Mouse (Mus musculus): Measurements from ENCODE around the gene Ccnd2. TPM values are rescaled to one million over a fixed set of nuclear protein-coding genes. Genes with fewer than 3 reads are reported as not detected.

The Ccnd2 gene
- total and polyA plus RNA-seq, 3 experiments: 67.3 to 407 (median 198) TPM

DNA sequence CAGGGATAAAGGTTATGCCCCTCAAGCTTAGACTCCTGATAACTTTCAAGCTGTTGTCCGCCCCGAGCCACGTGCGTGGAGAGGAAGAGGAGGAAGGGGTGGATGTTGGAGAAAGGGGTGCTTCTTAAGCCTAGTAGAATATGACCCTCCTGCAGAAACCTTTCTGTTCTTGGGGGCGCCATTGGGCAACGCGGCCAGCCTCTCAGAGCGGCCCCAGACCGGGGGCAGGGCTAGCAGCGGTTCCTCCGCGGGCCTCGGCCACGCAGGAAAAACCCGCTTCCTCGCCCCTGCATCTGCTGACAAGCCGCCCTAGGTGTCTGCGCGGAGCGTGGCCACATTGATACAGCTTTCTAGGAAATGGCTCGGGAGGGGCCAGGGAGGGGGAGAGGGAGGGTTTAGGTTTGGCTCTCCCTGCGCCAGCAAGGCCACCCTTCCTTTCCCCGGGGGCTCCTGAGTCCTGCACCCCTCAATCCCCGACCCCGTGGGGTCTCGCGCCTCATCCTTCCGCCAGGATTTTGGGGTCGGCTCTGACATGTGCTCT, 358 bp downstream of the Ccnd2 start (continued):
- TF ChIP-seq NRF1 (IDR thresholded peaks at IDR 0.05; ENCODE audit: insufficient read depth, low read depth, low read length, poor library complexity, severe bottlenecking) (peak; percentile 16; the same call in 1 of the 2 replicates), TBP (IDR thresholded peaks at IDR 0.05; ENCODE audit: low read depth, low read length) (no peak), POLR2A (IDR thresholded peaks at IDR 0.05; ENCODE audit: control insufficient read depth in 1 of 2, insufficient read depth in 1 of 2, low read depth in 1 of 2, low read length in 2 of 2, poor library complexity in 1 of 2) (no peak; a peak in 1 of 4 replicates), NELFE (IDR thresholded peaks at IDR 0.05; ENCODE audit: low read depth, low read length) (peak; percentile 52), GATA1 (IDR thresholded peaks at IDR 0.05; ENCODE audit: low read depth, low read length) (no peak), HCFC1 (IDR thresholded peaks at IDR 0.05; ENCODE audit: low read depth, low read length) (no peak; the same call in none of the 2 replicates), SMC3 (IDR thresholded peaks at IDR 0.05; ENCODE audit: low read depth, low read length) (no peak)

GRCm38 (mm10) chr6:127150663-127151564, 1.1 kb downstream of the Ccnd2 start:
- peaks cover 5 to 24% of the 10 kb centered on the region in 2 experiments for H3K36me3 ChIP-seq (ENCODE audit: control insufficient read depth in 1 of 2, insufficient read depth in 2 of 2, low read length in 2 of 2)
- DNase-seq (ENCODE audit: low read depth, low spot score): peak; percentile 95
- H3K27me3 ChIP-seq (ENCODE audit: control insufficient read depth in 1 of 2, insufficient read depth in 2 of 2, low read length in 2 of 2): peaks cover 7 to 9% of the 10 kb centered on the region in 2 experiments
- peak overlapping the region; percentile 87 to 95 for H3K4me3 ChIP-seq (ENCODE audit: control insufficient read depth in 1 of 2, insufficient read depth in 1 of 2, low read depth in 2 of 2, low read length in 2 of 2)
- H3K27ac ChIP-seq (ENCODE audit: control insufficient read depth, low read depth, low read length): peak overlapping the region; percentile 98
- peaks cover 12 to 31% of the 10 kb centered on the region in 2 experiments for H3K4me1 ChIP-seq (ENCODE audit: control insufficient read depth in 1 of 2, insufficient read depth in 2 of 2, low read length in 2 of 2)
- H3K9ac ChIP-seq (ENCODE audit: control insufficient read depth, low read depth, low read length, poor library complexity, severe bottlenecking): peak overlapping the region; percentile 98
- no peaks in the 10 kb centered on the region for H3K9me3 ChIP-seq (replicated peaks; ENCODE audit: insufficient read depth, low read length)
- peaks cover 36% of the 10 kb centered on the region for H3K79me2 ChIP-seq (ENCODE audit: control insufficient read depth, insufficient read depth, low read length, poor library complexity)
- TF ChIP-seq GABPA (IDR thresholded peaks at IDR 0.05; ENCODE audit: low read depth, low read length) (no peak), EP300 (IDR thresholded peaks at IDR 0.05; ENCODE audit: low read depth in 1 of 2, low read length in 2 of 2) (peak in 1 of 2 experiments; percentile 33; a peak in 1 of 4 replicates), TBP (IDR thresholded peaks at IDR 0.05; ENCODE audit: low read depth, low read length) (peak; percentile 95), MYC (IDR thresholded peaks at IDR 0.05; ENCODE audit: low read depth, low read length) (no peak), SIN3A (IDR thresholded peaks at IDR 0.05; ENCODE audit: low read length) (peak; percentile 71), MAX (IDR thresholded peaks at IDR 0.05; ENCODE audit: low read length) (no peak), HCFC1 (IDR thresholded peaks at IDR 0.05; ENCODE audit: low read depth, low read length) (peak; percentile 66; the same call in 1 of the 2 replicates), ZC3H11A (IDR thresholded peaks at IDR 0.05; ENCODE audit: low read depth, low read length) (no peak), GATA1 (IDR thresholded peaks at IDR 0.05; ENCODE audit: low read depth, low read length) (peak; percentile 49; the same call in 1 of the 2 replicates), RCOR1 (IDR thresholded peaks at IDR 0.05; ENCODE audit: low read depth, low read length) (no peak), MEF2A (IDR thresholded peaks at IDR 0.05; ENCODE audit: extremely low read depth, insufficient replicate concordance, low read depth, low read length, poor library complexity, severe bottlenecking) (no peak), MYB (IDR thresholded peaks at IDR 0.05; ENCODE audit: low read depth, low read length) (no peak), E2F4 (IDR thresholded peaks at IDR 0.05; ENCODE audit: borderline replicate concordance, low read depth, low read length) (no peak), MAZ (IDR thresholded peaks at IDR 0.05; ENCODE audit: low read depth, low read length) (peak; percentile 96; the same call in 1 of the 2 replicates), USF1 (IDR thresholded peaks at IDR 0.05; ENCODE audit: low read depth, low read length) (no peak), TAL1 (IDR thresholded peaks at IDR 0.05; ENCODE audit: low read length) (no peak), NRF1 (IDR thresholded peaks at IDR 0.05; ENCODE audit: insufficient read depth, low read depth, low read length, poor library complexity, severe bottlenecking) (no peak), ZKSCAN1 (IDR thresholded peaks at IDR 0.05; ENCODE audit: low read depth, low read length) (no peak), NELFE (IDR thresholded peaks at IDR 0.05; ENCODE audit: low read depth, low read length) (peak; percentile 95), SMC3 (IDR thresholded peaks at IDR 0.05; ENCODE audit: low read depth, low read length) (no peak), UBTF (IDR thresholded peaks at IDR 0.05; ENCODE audit: borderline replicate concordance, insufficient read depth, low read depth, low read length) (peak; percentile 31; the same call in 1 of the 2 replicates), CTCF (IDR thresholded peaks at IDR 0.05 in 2 of 3, conservative IDR thresholded peaks at IDR 0.05 in 1 of 3; ENCODE audit: control insufficient read depth in 1 of 3, insufficient read depth in 1 of 3, low read depth in 2 of 3, low read length in 3 of 3, poor library complexity in 1 of 3, severe bottlenecking in 1 of 3) (no peak), ZNF384 (IDR thresholded peaks at IDR 0.05; ENCODE audit: low read depth, low read length) (peak; percentile 44), MXI1 (IDR thresholded peaks at IDR 0.05; ENCODE audit: low read depth, low read length) (no peak; the same call in 1 of the 2 replicates), ETS1 (IDR thresholded peaks at IDR 0.05; ENCODE audit: low read depth, low read length) (peak; percentile 68), POLR2A (IDR thresholded peaks at IDR 0.05; ENCODE audit: control insufficient read depth in 1 of 2, insufficient read depth in 1 of 2, low read depth in 1 of 2, low read length in 2 of 2, poor library complexity in 1 of 2) (peak; percentile 80 to 99), KAT2A (conservative IDR thresholded peaks at IDR 0.05; ENCODE audit: low read depth, low read length) (no peak; the same call in 1 of the 2 replicates), MAFK (IDR thresholded peaks at IDR 0.05; ENCODE audit: borderline replicate concordance, low read depth, low read length) (no peak), CHD2 (IDR thresholded peaks at IDR 0.05; ENCODE audit: low read length) (no peak), TCF12 (IDR thresholded peaks at IDR 0.05; ENCODE audit: low read depth, low read length) (peak; percentile 82)

Data from MEL (cell line).